Mouse (Mus musculus) stomach, embryonic 14.5 days (tissue): ENCODE results near the gene Hdac11. TPM values are rescaled to one million over a fixed set of nuclear protein-coding genes. Genes with fewer than 3 reads are reported as not detected.

Source experiments
- ATAC-seq: fragments of 200-750 bp; cut with Nextera tagmentation; 2 replicates; pipeline ENCODE4 v1.8.0; 2017; ENCODE audit warnings: low read depth, moderate TSS enrichment; ENCODE audit not compliant: insufficient number of reproducible peaks, insufficient read depth, low FRiP score
- H3K27ac ChIP-seq: fragments of 300-500 bp; sonication (generic); 2 replicates; pipeline ENCODE4 v1.5.1; 2014; ENCODE audit warnings: mild to moderate bottlenecking, low read length, moderate library complexity, mixed read lengths
- H3K27me3 ChIP-seq: fragments of 300-500 bp; sonication (generic); 2 replicates; pipeline ENCODE4 v1.6.1; 2014; ENCODE audit warnings: low read length, control low read depth, mixed read lengths; ENCODE audit not compliant: control insufficient read depth, insufficient read depth
- H3K36me3 ChIP-seq: fragments of 300-500 bp; sonication (generic); 2 replicates; pipeline ENCODE4 v1.6.1; 2014; ENCODE audit warnings: mild to moderate bottlenecking, control low read depth, low read length, moderate library complexity, mixed read lengths; ENCODE audit not compliant: control insufficient read depth, insufficient read depth
- H3K4me1 ChIP-seq: fragments of 300-500 bp; sonication (generic); 2 replicates; pipeline ENCODE4 v1.6.1; 2014; ENCODE audit warnings: low read length, control low read depth, mixed read lengths; ENCODE audit not compliant: control insufficient read depth, insufficient read depth
- H3K4me2 ChIP-seq: fragments of 300-500 bp; sonication (generic); replicated peaks from 2 replicates; pipeline ENCODE4 v1.6.1; 2014; ENCODE audit warnings: low read depth, low read length, control low read depth
- H3K4me3 ChIP-seq: fragments of 300-500 bp; sonication (generic); 2 replicates; pipeline ENCODE4 v1.5.1; 2014; ENCODE audit warnings: low read depth, low read length, control low read depth
- H3K9ac ChIP-seq: fragments of 300-500 bp; sonication (generic); replicated peaks from 2 replicates; pipeline ENCODE4 v1.6.1; 2014; ENCODE audit warnings: low read depth, mild to moderate bottlenecking, control low read depth, low read length, moderate library complexity, mixed read lengths
- H3K9me3 ChIP-seq: fragments of 300-500 bp; sonication (generic); 2 replicates; pipeline ENCODE4 v1.6.1; 2016; ENCODE audit warnings: low read depth, low read length, control low read depth; ENCODE audit not compliant: control insufficient read depth
- WGBS: fragments of 180-500 bp; shearing (Covaris S2); extraction: QIAGEN DNeasy Blood & Tissue Kit; methylation state at CpG from one replicate; pipeline ENCODE4 v1.1.7; 2014; 5-methylcytosine and 5-hydroxymethylcytosine counted together
- polyA plus RNA-seq: library from polyadenylated mRNA; unstranded; fragments of >200 nt; fragmentation: Nextera tagmentation; extraction: Ambion mirVana; gene quantifications from 2 replicates; pipeline ENCODE4 v1.2.1, GENCODE M21; 2014

Gene Hdac11
- polyA plus RNA-seq, 1 experiment from 2014 or later, result 9.5 TPM

DNA sequence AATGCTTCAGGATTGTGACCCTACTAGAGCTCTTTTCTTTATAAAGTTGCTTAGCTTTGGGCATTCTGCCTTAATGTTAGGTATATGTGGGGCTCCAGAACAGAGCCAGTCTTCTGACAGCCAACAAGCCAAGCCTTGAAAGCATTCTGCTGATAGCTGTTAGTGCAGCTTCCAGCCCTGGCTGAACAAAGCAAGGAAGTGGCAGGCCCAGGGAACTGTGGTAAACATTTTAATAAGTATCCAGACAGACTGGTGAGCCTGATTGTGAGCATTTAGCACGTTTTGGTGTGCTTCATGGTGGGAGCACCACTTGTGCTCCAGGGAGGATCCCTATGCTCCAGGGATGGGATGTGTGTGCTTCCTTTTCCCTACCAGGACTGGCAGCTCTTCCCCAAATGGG, 26.6 kb downstream of the Hdac11 start:
- H3K27ac ChIP-seq, result no peak overlapping the region
- H3K9ac ChIP-seq, result no peak overlapping the region
- no peaks in the 10 kb centered on the region for H3K4me1 ChIP-seq
- no peaks in the 10 kb centered on the region for H3K27me3 ChIP-seq
- no peak overlapping the region for H3K4me3 ChIP-seq
- no peak for ATAC-seq
- no peaks in the 10 kb centered on the region for H3K9me3 ChIP-seq
- no peak overlapping the region for H3K4me2 ChIP-seq
- no peaks in the 10 kb centered on the region for H3K36me3 ChIP-seq
- WGBS, result 18% methylated on average over 1 of the region's 1 CpGs

DNA sequence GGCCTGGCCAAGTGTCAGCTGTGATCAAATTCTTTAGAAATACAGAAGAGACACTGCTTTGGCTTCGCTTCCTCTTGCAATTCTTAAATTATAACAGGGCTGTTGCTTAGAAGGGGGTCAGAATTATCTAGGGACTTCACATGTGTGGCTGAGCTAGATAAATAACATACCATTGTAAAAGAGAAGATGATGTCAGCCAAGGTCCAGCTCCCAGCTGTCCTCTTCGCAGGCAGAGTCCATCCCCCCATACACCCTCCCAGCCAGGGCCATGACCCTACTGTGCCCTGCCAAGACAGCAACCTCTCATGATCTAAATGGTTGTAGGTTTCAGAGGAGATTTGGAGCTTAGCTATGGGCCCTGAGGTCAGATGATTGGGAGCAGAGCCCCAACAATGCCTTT, 27.5 kb downstream of the Hdac11 start:
- H3K36me3 ChIP-seq, result no peaks in the 10 kb centered on the region
- 66% methylated on average over 2 of the region's 2 CpGs for WGBS

DNA sequence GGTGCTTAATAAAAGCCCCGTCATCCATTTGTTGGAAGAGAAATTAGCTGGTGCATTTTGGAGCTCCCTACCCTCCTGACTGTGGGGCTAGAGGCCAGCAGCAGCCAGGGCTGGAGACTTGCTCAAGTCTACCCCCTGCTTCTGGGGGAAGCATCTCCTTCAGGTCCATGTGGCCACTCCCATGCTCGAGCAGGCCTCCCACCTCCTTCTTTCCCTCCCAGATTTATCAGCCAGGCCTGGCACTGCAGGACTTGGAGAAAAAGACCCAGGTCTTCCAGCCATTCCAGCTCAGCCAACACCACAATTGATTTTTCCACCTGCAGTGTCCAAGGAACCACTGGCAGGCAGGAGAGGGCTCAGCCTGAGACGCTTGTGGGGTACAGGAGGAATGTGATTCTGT, 28.3 kb downstream of the Hdac11 start:
- Histone ChIP-seq H3K36me3 (no peaks in the 10 kb centered on the region), H3K4me1 (no peaks in the 10 kb centered on the region), H3K4me3 (no peak overlapping the region), H3K9ac (no peak overlapping the region), H3K27me3 (no peaks in the 10 kb centered on the region), H3K27ac (no peak overlapping the region), H3K9me3 (no peaks in the 10 kb centered on the region), H3K4me2 (no peak overlapping the region)
- 55% methylated on average over 3 of the region's 3 CpGs for WGBS
- ATAC-seq, result no peak

More for the DNA sequence above, 27.5 kb downstream of the Hdac11 start:
- H3K27me3 ChIP-seq, result no peaks in the 10 kb centered on the region
- no peak for ATAC-seq
- H3K4me1 ChIP-seq, result no peaks in the 10 kb centered on the region
- H3K4me2 ChIP-seq, result no peak overlapping the region
- H3K27ac ChIP-seq, result no peak overlapping the region
- H3K9ac ChIP-seq, result no peak overlapping the region
- H3K4me3 ChIP-seq, result no peak overlapping the region
- no peaks in the 10 kb centered on the region for H3K9me3 ChIP-seq

DNA sequence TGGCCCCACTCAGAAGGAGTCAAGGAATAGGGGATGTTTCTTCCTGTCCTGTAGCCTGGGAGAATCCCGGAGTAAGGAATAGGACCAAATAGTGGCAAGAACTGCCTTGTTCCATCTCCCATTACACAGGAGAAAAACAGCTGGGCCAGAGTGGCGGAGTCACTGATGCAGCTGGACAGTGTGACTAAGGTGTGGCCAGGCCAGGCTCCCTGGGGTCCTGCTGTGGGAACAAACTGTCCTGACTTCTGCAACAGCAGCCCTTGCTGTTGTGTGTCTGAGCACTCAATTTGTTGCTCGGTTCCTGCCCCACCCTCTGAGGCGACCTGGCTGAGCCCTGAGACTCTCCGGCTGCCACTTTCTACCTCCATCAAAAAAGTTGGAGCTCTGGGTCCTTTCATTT, 29.0 kb downstream of the Hdac11 start:
- Histone ChIP-seq H3K4me2 (no peak overlapping the region), H3K9ac (no peak overlapping the region), H3K36me3 (no peaks in the 10 kb centered on the region), H3K27me3 (no peaks in the 10 kb centered on the region), H3K27ac (no peak overlapping the region), H3K4me1 (no peaks in the 10 kb centered on the region), H3K4me3 (no peak overlapping the region), H3K9me3 (no peaks in the 10 kb centered on the region)
- WGBS, result 78% methylated on average over 5 of the region's 5 CpGs
- no peak for ATAC-seq

DNA sequence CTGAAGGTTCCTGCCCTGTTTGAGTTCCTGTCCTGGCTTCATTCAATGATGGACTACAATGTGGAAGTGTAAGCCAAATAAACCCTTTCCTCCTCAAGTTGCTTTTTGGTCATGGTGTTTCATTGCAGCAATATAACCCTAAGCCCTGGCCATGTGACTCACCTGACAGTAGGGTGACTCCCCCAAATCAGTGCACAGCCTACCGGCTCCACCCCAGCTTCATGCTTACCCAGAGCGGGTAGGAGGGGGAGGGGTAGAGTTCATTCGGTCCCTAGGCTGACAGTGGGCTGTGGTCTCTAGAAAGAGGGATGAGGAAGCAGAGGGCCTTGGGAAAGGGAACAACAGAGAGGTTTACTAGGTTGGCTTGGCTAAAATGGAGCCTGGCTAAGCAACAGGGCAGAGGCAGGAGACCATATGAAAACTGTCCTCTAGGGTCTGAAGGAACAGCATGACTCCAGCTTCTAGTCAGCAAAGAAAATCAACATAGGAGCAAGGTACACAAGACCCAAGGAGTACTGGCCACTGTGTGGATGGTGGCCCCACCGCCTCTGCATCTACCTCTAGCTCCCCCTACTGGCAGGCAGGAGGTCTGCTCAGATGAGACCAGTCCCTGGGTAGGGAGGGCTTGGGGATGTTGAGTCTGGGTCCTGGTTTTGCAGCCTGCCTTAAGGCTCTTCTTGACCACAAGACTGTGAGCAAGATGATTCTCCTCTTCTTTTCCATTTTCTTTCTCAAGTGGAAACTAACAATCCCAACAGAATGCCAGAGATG, 29.9 kb downstream of the Hdac11 start:
- Histone ChIP-seq H3K9me3 (no peaks in the 10 kb centered on the region), H3K4me1 (no peaks in the 10 kb centered on the region), H3K4me3 (no peak overlapping the region), H3K4me2 (no peak overlapping the region), H3K36me3 (no peaks in the 10 kb centered on the region), H3K27me3 (no peaks in the 10 kb centered on the region), H3K27ac (no peak overlapping the region), H3K9ac (no peak overlapping the region)
- no peak for ATAC-seq
- WGBS, result 58% methylated on average over 4 of the region's 4 CpGs

DNA sequence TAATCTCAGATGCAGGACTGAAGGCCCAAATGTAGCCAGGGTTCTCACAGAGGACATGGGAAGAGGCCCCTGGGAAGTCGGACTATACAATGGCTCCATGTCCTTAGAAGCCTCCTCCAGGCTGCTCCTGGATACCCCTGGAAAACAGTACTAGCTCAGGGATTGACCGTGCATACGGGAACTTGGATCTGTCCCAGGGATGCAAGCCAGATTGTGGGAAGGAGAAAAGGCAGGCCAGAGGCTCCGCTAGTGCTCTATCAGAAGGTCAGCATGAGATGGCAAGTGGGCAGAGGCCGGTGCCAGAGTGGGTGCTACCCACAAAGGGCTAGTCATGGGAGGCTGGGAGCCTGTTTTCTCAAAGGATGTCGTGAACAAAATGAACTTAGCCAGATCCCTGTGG, 30.5 kb downstream of the Hdac11 start:
- Histone ChIP-seq H3K36me3 (no peaks in the 10 kb centered on the region), H3K27ac (no peak overlapping the region), H3K9me3 (no peaks in the 10 kb centered on the region), H3K4me1 (no peaks in the 10 kb centered on the region), H3K4me3 (no peak overlapping the region), H3K27me3 (no peaks in the 10 kb centered on the region), H3K4me2 (no peak overlapping the region), H3K9ac (no peak overlapping the region)
- 73% methylated on average over 6 of the region's 6 CpGs for WGBS
- no peak for ATAC-seq

DNA sequence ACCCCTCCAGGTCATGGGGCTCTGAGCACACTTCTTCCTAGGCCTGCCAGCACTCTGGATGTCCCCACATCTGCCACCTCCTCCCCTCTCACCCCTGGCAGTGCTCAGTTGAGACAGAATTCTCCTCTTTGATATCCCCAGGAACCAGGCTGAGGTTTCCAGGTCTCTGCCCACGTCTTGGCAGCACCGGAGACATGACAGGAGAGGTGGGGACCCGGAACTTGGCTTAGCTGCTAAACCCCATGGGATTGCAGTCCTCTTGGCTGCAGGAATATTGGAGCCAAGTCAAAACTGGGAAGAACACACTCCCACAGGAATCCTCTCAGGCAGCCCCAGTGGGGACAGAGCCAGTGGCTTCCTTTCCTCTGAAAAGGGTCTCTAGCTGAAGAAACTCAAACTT, 31.4 kb downstream of the Hdac11 start:
- H3K27ac ChIP-seq, result no peak overlapping the region
- H3K9ac ChIP-seq, result no peak overlapping the region
- H3K4me2 ChIP-seq, result no peak overlapping the region
- H3K36me3 ChIP-seq, result no peaks in the 10 kb centered on the region
- no peaks in the 10 kb centered on the region for H3K9me3 ChIP-seq
- no peaks in the 10 kb centered on the region for H3K27me3 ChIP-seq
- WGBS, result 65% methylated on average over 3 of the region's 3 CpGs
- H3K4me1 ChIP-seq, result no peaks in the 10 kb centered on the region
- H3K4me3 ChIP-seq, result no peak overlapping the region
- ATAC-seq, result no peak

DNA sequence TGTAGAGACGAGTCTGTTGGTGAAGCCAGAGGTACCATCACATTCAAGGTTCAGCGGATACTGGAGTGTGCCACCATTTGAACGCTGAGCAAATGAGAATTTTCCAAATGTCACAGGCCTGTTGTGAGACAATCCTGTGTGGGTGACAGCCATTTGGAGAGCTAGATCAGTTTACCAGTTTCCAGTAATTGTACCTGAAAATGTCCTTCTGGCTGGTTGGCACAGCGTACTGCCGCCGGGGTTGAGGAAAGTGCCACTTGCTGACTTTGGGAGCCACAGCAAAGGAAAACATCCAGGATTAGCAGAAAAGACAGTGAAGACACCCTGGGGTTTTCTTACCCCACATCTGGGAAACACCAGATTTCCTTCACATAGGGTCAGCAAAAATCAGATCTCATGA, 33.5 kb downstream of the Hdac11 start:
- H3K4me1 ChIP-seq, result no peaks in the 10 kb centered on the region
- WGBS, result 90% methylated on average over 6 of the region's 6 CpGs

DNA sequence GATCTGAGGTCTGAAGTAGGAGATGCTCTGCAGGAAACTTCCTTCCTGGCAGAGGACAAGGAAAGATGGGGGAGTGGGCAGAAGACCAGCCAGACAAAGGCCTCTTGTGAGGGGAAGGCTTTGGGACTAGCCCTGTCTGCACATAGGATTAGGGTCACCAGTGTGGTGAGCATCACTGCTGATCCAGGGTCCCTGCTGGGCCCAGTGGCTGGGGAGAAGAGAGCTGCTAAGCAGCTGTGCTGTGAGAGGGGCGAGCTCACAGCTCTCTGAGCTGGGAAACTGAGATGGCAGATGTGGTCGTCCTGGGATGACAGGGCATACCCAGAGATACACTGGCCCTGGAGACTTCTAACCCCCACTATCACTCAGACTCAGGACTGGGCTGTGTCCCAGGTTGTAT, 35.0 kb downstream of the Hdac11 start:
- ATAC-seq, result no peak
- Histone ChIP-seq H3K4me1 (no peaks in the 10 kb centered on the region), H3K27ac (no peak overlapping the region), H3K36me3 (no peaks in the 10 kb centered on the region), H3K9ac (no peak overlapping the region), H3K9me3 (no peaks in the 10 kb centered on the region), H3K4me3 (no peak overlapping the region), H3K4me2 (no peak overlapping the region), H3K27me3 (no peaks in the 10 kb centered on the region)
- 64% methylated on average over 2 of the region's 2 CpGs for WGBS

More for the DNA sequence above, 33.5 kb downstream of the Hdac11 start:
- no peak overlapping the region for H3K4me3 ChIP-seq
- H3K9me3 ChIP-seq, result no peaks in the 10 kb centered on the region
- no peak overlapping the region for H3K9ac ChIP-seq
- H3K36me3 ChIP-seq, result no peaks in the 10 kb centered on the region
- no peak for ATAC-seq
- H3K27ac ChIP-seq, result no peak overlapping the region
- H3K4me2 ChIP-seq, result no peak overlapping the region
- H3K27me3 ChIP-seq, result no peaks in the 10 kb centered on the region
